Mouse (Mus musculus): Measurements from ENCODE around the gene Camkv. TPM values are rescaled to one million over a fixed set of nuclear protein-coding genes. Genes with fewer than 3 reads are reported as not detected.

Camkv gene
- total RNA-seq, 2 experiments from 2014 or later = not detected

- ATAC-seq (replicated peaks; ENCODE audit: poor library complexity, severe bottlenecking) = no peak; the same call in 1 of the 2 replicates
Observed at GRCm38 (mm10) chr9:107960928-107961327, 25.5 kb downstream of the Camkv start.

GRCm38 (mm10) chr9:107961351-107961762 lies 25.9 kb downstream of the Camkv start:
- ATAC-seq (replicated peaks; ENCODE audit: poor library complexity, severe bottlenecking) = no peak

- ATAC-seq (replicated peaks; ENCODE audit: poor library complexity, severe bottlenecking) = peak; percentile 13; the same call in 1 of the 2 replicates
Observed at GRCm38 (mm10) chr9:107961881-107962280, 26.4 kb downstream of the Camkv start.

GRCm38 (mm10) chr9:107962916-107963315 lies 27.4 kb downstream of the Camkv start:
- ATAC-seq (replicated peaks; ENCODE audit: poor library complexity, severe bottlenecking) = no peak

GRCm38 (mm10) chr9:107963700-107964099 lies 28.2 kb downstream of the Camkv start:
- peak; percentile 63 for ATAC-seq (replicated peaks; ENCODE audit: poor library complexity, severe bottlenecking)

GRCm38 (mm10) chr9:107964681-107965080 lies 29.2 kb downstream of the Camkv start:
- ATAC-seq (replicated peaks; ENCODE audit: poor library complexity, severe bottlenecking) = no peak

GRCm38 (mm10) chr9:107966676-107967075 lies 31.2 kb downstream of the Camkv start:
- no peak for ATAC-seq (replicated peaks; ENCODE audit: poor library complexity, severe bottlenecking)

- no peak for ATAC-seq (replicated peaks; ENCODE audit: poor library complexity, severe bottlenecking)
Observed at GRCm38 (mm10) chr9:107967437-107967836, 32.0 kb downstream of the Camkv start.

- no peak for ATAC-seq (replicated peaks; ENCODE audit: poor library complexity, severe bottlenecking)
Observed at GRCm38 (mm10) chr9:107968531-107968930, 33.1 kb downstream of the Camkv start.

- ATAC-seq (replicated peaks; ENCODE audit: poor library complexity, severe bottlenecking) = no peak
Observed at GRCm38 (mm10) chr9:107970311-107970710, 34.8 kb downstream of the Camkv start.

GRCm38 (mm10) chr9:107971690-107972541 lies 36.4 kb downstream of the Camkv start:
- peak; percentile 31 for ATAC-seq (replicated peaks; ENCODE audit: poor library complexity, severe bottlenecking)

- ATAC-seq (replicated peaks; ENCODE audit: poor library complexity, severe bottlenecking) = no peak
Observed at GRCm38 (mm10) chr9:107974491-107975171, 39.2 kb downstream of the Camkv start.

- ATAC-seq (replicated peaks; ENCODE audit: poor library complexity, severe bottlenecking) = peak; percentile 81
Observed at GRCm38 (mm10) chr9:107975399-107976386, 40.2 kb downstream of the Camkv start, which contains the start of gene Uba7. TSS of gene Uba7 (plus strand) at chr9:107975505.

GRCm38 (mm10) chr9:107978815-107979214 lies 43.3 kb downstream of the Camkv start:
- ATAC-seq (replicated peaks; ENCODE audit: poor library complexity, severe bottlenecking) = no peak

- ATAC-seq (replicated peaks; ENCODE audit: poor library complexity, severe bottlenecking) = peak; percentile 26
Observed at GRCm38 (mm10) chr9:107981684-107982605, 46.5 kb downstream of the Camkv start.

GRCm38 (mm10) chr9:107982681-107983346 lies 47.3 kb downstream of the Camkv start, which contains the start of gene Gm20661:
TSS of gene Gm20661 (plus strand) at chr9:107983058.
- peak; percentile 52 for ATAC-seq (replicated peaks; ENCODE audit: poor library complexity, severe bottlenecking)

- ATAC-seq (replicated peaks; ENCODE audit: poor library complexity, severe bottlenecking) = peak; percentile 33
Observed at GRCm38 (mm10) chr9:107983421-107983890, 48.0 kb downstream of the Camkv start.

GRCm38 (mm10) chr9:107984052-107984753 lies 48.7 kb downstream of the Camkv start:
- no peak for ATAC-seq (replicated peaks; ENCODE audit: poor library complexity, severe bottlenecking)

Data from granulocyte monocyte progenitor cell, adult 5-6 weeks (primary cell).